Mouse (Mus musculus) embryonic facial prominence, embryonic 10.5 days (tissue): Measurements from ENCODE around the gene 9530053A07Rik. TPM values are rescaled to one million over a fixed set of nuclear protein-coding genes. Genes with fewer than 3 reads are reported as not detected.
"Not testable (repeated sequence)": the region's sequence is repeated elsewhere in the genome, so short reads cannot be mapped to it uniquely, and the experiment has no call there.

Source experiments
- DNase-seq: peaks from one replicate; pipeline ENCODE4 v3.0.0-alpha.2; 2017; ENCODE audit warnings: low spot score
- H3K27ac ChIP-seq: fragments of 300-500 bp; sonication (generic); replicated peaks from 2 replicates; pipeline ENCODE4 v1.5.1; 2016; ENCODE audit warnings: mild to moderate bottlenecking
- H3K27me3 ChIP-seq: fragments of 300-500 bp; sonication (generic); replicated peaks from 2 replicates; pipeline ENCODE4 v1.6.1; 2016; ENCODE audit warnings: low read depth, mild to moderate bottlenecking; ENCODE audit not compliant: poor library complexity, severe bottlenecking
- H3K36me3 ChIP-seq: fragments of 300-500 bp; sonication (generic); replicated peaks from 2 replicates; pipeline ENCODE4 v1.6.1; 2016; ENCODE audit warnings: mild to moderate bottlenecking, moderate library complexity
- H3K4me1 ChIP-seq: fragments of 300-500 bp; sonication (generic); 2 replicates; pipeline ENCODE4 v1.6.1; 2016
- H3K4me3 ChIP-seq: fragments of 300-500 bp; sonication (generic); 2 replicates; pipeline ENCODE4 v1.5.1; 2016; ENCODE audit warnings: mild to moderate bottlenecking, moderate library complexity
- H3K9me3 ChIP-seq: fragments of 300-500 bp; sonication (generic); 2 replicates; pipeline ENCODE4 v1.6.1; 2016; ENCODE audit warnings: mild to moderate bottlenecking
- WGBS: fragments of 180-500 bp; shearing (Covaris S2); methylation state at CpG from one replicate; pipeline ENCODE4 v1.1.7; 2016; 5-methylcytosine and 5-hydroxymethylcytosine counted together
- polyA plus RNA-seq: library from polyadenylated mRNA; unstranded; fragments of >200 nt; fragmentation: Nextera tagmentation; extraction: Ambion mirVana; gene quantifications from 2 replicates; pipeline ENCODE4 v1.2.1, GENCODE M21; 2016

Gene 9530053A07Rik
- 0.03 and 0.06 TPM in 2 replicates for polyA plus RNA-seq

DNA sequence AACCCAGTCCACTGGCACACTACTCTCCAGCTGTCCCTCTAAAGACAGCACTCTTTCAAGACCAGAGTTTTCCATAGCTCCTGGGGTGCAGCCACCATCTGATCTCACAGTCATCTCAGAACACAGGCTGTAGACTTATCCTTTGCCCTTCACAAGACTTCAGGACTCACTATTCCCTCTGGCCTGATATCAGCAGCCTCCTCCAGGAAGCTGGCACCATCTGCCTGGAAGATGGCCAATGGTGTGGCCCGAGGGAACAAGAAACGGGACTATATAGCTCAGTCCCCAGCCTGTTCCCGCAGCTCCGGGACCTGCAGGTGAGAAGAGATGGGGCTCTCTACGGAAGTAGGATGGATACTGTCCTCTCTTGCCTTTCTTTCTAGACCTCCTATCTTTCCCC is at the start of gene 9530053A07Rik:
TSS of gene 9530053A07Rik (plus strand) at position 301 of the 400 bp plus-strand sequence.
- H3K4me3 ChIP-seq, result no peak within 1 kb of the TSS
- H3K27me3 ChIP-seq, result no peaks in the 10 kb centered on the region
- no peak within 1 kb of the TSS for H3K27ac ChIP-seq
- no peaks in the 10 kb centered on the region for H3K4me1 ChIP-seq
- H3K36me3 ChIP-seq, result no peaks in the 10 kb centered on the region
- no peak for DNase-seq
- H3K9me3 ChIP-seq, result no peaks in the 10 kb centered on the region
- WGBS, result 85% methylated on average over 5 of the region's 5 CpGs

GRCm38 (mm10) chr7:28084215-28084614 is 45.1 kb upstream of the 9530053A07Rik start:
- no peak overlapping the region for H3K27ac ChIP-seq

GRCm38 (mm10) chr7:28086236-28086635 is 43.0 kb upstream of the 9530053A07Rik start:
- no peak overlapping the region for H3K27ac ChIP-seq
- no peaks in the 10 kb centered on the region for H3K36me3 ChIP-seq
- H3K4me1 ChIP-seq, result no peaks in the 10 kb centered on the region
- H3K4me3 ChIP-seq, result no peak overlapping the region
- no peaks in the 10 kb centered on the region for H3K27me3 ChIP-seq
- 84% methylated on average over 16 of the region's 16 CpGs for WGBS
- peaks cover 7% of the 10 kb centered on the region; the same call in 1 of the 2 replicates for H3K9me3 ChIP-seq
- no peak for DNase-seq

More at GRCm38 (mm10) chr7:28084215-28084614, 45.1 kb upstream of the 9530053A07Rik start:
- H3K4me1 ChIP-seq, result no peaks in the 10 kb centered on the region
- H3K36me3 ChIP-seq, result no peaks in the 10 kb centered on the region
- DNase-seq, result no peak
- no peak overlapping the region for H3K4me3 ChIP-seq
- H3K27me3 ChIP-seq, result no peaks in the 10 kb centered on the region
- H3K9me3 ChIP-seq, result peaks cover 7% of the 10 kb centered on the region; the same call in 1 of the 2 replicates
- WGBS, result 81% methylated on average over 7 of the region's 7 CpGs

DNA sequence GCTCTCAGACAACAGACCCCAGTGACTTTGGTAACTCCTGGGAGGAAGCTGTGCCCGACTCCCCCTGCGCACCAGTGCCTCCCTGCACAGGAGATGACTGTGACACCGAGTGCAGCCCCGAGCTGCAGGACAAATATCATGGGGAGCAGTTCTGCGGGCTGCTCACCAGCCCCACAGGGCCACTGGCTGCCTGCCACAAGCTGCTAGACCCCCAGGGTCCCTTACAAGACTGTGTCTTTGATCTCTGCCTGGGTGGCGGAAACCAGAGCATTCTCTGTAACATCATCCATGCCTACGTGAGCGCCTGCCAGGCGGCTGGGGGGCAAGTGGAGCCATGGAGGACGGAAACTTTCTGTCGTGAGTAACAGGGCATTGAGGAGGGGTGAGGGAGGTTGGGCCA is 35.7 kb upstream of the 9530053A07Rik start:
- Histone ChIP-seq H3K27ac (no peak overlapping the region), H3K27me3 (no peaks in the 10 kb centered on the region), H3K36me3 (no peaks in the 10 kb centered on the region), H3K4me1 (peaks cover 5% of the 10 kb centered on the region), H3K4me3 (no peak overlapping the region), H3K9me3 (no peaks in the 10 kb centered on the region)
- no peak for DNase-seq
- WGBS, result 40% methylated on average over 11 of the region's 11 CpGs

DNA sequence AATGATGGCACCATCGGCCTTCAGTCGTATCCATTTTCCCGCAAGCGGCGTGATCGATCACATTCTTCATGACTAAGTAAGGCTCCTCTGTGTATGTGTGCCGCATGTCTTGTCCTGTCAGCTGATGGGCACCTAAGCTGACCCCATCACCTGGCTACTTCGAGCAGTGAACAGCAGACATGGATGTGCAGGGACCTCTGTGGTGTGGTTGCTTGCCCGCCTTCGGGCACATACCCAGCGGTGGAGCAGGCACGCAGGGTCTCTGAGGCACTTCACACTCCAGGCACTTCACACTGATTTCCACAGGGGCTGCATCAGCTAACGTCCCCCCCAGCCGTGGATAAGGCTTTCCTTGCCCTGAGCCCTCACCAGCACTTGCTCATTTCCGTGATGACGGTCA is 30.2 kb upstream of the 9530053A07Rik start:
- H3K27me3 ChIP-seq, result peaks cover 12% of the 10 kb centered on the region; the same call in 1 of the 2 replicates
- H3K4me3 ChIP-seq, result no peak overlapping the region
- WGBS, result 92% methylated on average over 16 of the region's 16 CpGs
- no peaks in the 10 kb centered on the region for H3K4me1 ChIP-seq
- no peaks in the 10 kb centered on the region for H3K36me3 ChIP-seq
- H3K27ac ChIP-seq, result no peak overlapping the region
- H3K9me3 ChIP-seq, result peaks cover 6% of the 10 kb centered on the region
- DNase-seq, result no peak

GRCm38 (mm10) chr7:28100596-28101590 is 28.4 kb upstream of the 9530053A07Rik start:
- 65% methylated on average over 17 of the region's 17 CpGs for WGBS
- DNase-seq, result peak; percentile 34

GRCm38 (mm10) chr7:28102936-28103335 is 26.3 kb upstream of the 9530053A07Rik start:
- WGBS, result 53% methylated on average over 5 of the region's 5 CpGs
- H3K4me1 ChIP-seq, H3K36me3 ChIP-seq, H3K27ac ChIP-seq, H3K9me3 ChIP-seq, H3K4me3 ChIP-seq, DNase-seq: not testable (repeated sequence)
- H3K27me3 ChIP-seq, result peaks cover 23% of the 10 kb centered on the region

More at GRCm38 (mm10) chr7:28100596-28101590, 28.4 kb upstream of the 9530053A07Rik start:
- Histone ChIP-seq H3K36me3 (no peaks in the 10 kb centered on the region), H3K4me1 (peaks cover 7% of the 10 kb centered on the region), H3K27ac (no peak overlapping the region), H3K4me3 (no peak overlapping the region), H3K9me3 (peaks cover 6% of the 10 kb centered on the region), H3K27me3 (peaks cover 23% of the 10 kb centered on the region)

DNA sequence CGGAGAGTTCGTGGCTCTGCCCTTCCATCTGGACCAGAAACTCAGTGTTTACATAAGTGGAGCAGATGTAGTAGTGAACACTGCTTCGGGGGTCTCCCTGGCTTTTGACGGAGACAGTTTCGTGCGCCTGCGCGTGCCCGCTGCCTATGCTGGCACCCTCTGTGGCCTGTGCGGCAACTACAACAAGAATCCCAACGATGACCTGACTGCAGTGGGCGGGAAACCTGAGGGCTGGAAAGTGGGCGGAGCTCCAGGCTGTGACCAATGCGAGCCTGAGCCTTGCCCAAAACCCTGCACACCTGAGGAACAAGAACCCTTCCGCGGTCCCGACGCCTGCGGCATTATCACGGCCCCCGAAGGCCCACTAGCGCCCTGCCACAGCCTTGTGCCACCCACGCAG is 24.6 kb upstream of the 9530053A07Rik start:
- H3K4me3 ChIP-seq, result peak overlapping the region; percentile 42
- H3K4me1 ChIP-seq, result peaks cover 7% of the 10 kb centered on the region
- peak; percentile 67 for DNase-seq
- no peaks in the 10 kb centered on the region for H3K36me3 ChIP-seq
- peaks cover 23% of the 10 kb centered on the region for H3K27me3 ChIP-seq
- no peaks in the 10 kb centered on the region for H3K9me3 ChIP-seq
- WGBS, result 8% methylated on average over 23 of the region's 23 CpGs
- H3K27ac ChIP-seq, result no peak overlapping the region

GRCm38 (mm10) chr7:28106241-28106640 is 23.0 kb upstream of the 9530053A07Rik start:
- Histone ChIP-seq H3K4me3 (no peak overlapping the region), H3K27ac (no peak overlapping the region), H3K36me3 (no peaks in the 10 kb centered on the region), H3K27me3 (peaks cover 23% of the 10 kb centered on the region), H3K4me1 (peaks cover 7% of the 10 kb centered on the region), H3K9me3 (no peaks in the 10 kb centered on the region)
- DNase-seq, result no peak
- WGBS, result 92% methylated on average over 11 of the region's 11 CpGs

DNA sequence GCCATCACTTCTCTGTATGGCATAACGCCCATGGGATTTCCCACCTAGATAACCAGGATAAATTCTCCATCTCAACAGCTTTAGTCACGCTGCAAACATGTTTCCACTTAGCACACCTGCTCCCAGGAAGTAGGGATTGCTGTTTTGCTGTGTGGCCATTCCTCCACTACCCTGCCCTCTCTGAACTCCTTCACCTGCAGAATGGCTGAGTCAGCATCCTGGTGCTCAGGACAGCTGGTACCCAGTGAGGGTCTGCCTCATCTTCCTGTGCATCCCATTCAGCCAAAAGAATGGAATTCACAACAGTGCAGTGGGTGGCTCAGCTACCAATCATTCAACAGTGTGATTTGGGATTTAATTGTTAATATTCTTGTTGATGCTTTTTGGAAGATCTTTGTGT is 14.6 kb upstream of the 9530053A07Rik start:
- no peaks in the 10 kb centered on the region for H3K9me3 ChIP-seq
- no peak overlapping the region for H3K27ac ChIP-seq
- WGBS, result 76% methylated on average over 2 of the region's 2 CpGs
- no peak overlapping the region for H3K4me3 ChIP-seq
- no peaks in the 10 kb centered on the region for H3K27me3 ChIP-seq
- no peaks in the 10 kb centered on the region for H3K36me3 ChIP-seq
- peaks cover 5% of the 10 kb centered on the region; the same call in 1 of the 2 replicates for H3K4me1 ChIP-seq
- no peak for DNase-seq

DNA sequence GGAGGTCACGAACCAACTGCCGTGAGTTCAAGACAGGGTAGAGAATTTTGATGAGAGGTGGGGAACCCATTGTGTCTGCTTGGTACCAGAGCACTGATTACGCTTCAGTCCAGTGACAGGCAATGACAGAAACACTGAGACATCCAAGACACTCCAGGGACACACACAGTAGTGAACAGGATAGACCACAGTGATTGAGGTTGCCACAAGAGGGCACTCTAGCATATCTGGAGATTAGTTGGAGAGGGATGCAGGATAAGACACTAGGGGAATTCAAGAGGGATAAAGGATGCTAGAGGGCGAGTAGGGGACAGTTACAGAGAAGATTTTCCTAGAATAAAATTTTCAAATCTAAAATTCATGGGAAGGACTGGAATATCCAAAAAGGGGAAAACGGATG is 8.3 kb downstream of the 9530053A07Rik start:
- DNase-seq, result peak; percentile 30
- 59% methylated on average over 5 of the region's 5 CpGs for WGBS
- no peak overlapping the region for H3K4me3 ChIP-seq
- H3K27ac ChIP-seq, result no peak overlapping the region
- no peaks in the 10 kb centered on the region for H3K36me3 ChIP-seq
- no peaks in the 10 kb centered on the region for H3K27me3 ChIP-seq
- H3K9me3 ChIP-seq, result no peaks in the 10 kb centered on the region
- no peaks in the 10 kb centered on the region for H3K4me1 ChIP-seq

- Histone ChIP-seq H3K4me3 (no peak overlapping the region), H3K36me3 (no peaks in the 10 kb centered on the region), H3K27me3 (0 out of 2 replicates have a peak, but pooled peaks cover 9% of the 10 kb centered on the region), H3K4me1 (peaks cover 13% of the 10 kb centered on the region), H3K27ac (0 out of 2 replicates have a peak overlapping the region, but pooled peaks have one; percentile 44), H3K9me3 (peaks cover 10% of the 10 kb centered on the region)
- WGBS, result 23% methylated on average over 3 of the region's 3 CpGs
- peak; percentile 83 for DNase-seq
Measured at GRCm38 (mm10) chr7:28148263-28148662, 19.0 kb downstream of the 9530053A07Rik start.
